Mouse (Mus musculus): ENCODE results near the gene Bex1. TPM values are rescaled to one million over a fixed set of nuclear protein-coding genes. Genes with fewer than 3 reads are reported as not detected.

Bex1 gene
- polyA plus RNA-seq, 1 experiment from 2014 or later: 301 TPM

DNA sequence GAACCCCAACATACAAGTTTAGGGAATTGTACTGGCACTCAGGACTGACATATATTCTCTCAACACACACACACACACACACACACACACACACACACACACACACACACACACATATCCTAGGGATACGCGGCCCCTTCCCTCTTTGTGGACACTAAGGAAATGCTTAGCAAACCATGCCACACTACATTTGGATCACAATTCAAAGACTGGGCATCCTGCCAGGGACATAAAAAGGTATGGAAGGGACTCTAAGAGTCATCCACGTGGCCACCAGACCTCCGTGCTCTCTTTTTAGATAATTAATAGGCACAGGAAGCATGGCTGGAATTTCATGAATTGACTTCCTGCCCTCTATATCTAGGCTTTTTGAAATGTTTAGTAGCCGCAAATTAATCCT lies 12.5 kb upstream of the Bex1 start:
- Histone ChIP-seq H3K36me3 (ENCODE audit: control insufficient read depth, insufficient read depth, low read length) (no peaks in the 10 kb centered on the region), H3K9ac (ENCODE audit: low read depth, low read length) (no peak overlapping the region), H3K4me3 (ENCODE audit: low read length) (no peak overlapping the region), H3K4me1 (ENCODE audit: control insufficient read depth, insufficient read depth, low read depth, low read length) (no peaks in the 10 kb centered on the region), H3K27ac (ENCODE audit: low read depth, low read length) (no peak overlapping the region), H3K9me3 (ENCODE audit: control insufficient read depth, low read length) (no peaks in the 10 kb centered on the region), H3K27me3 (replicated peaks; ENCODE audit: control insufficient read depth, insufficient read depth, low read length) (no peaks in the 10 kb centered on the region), H3K4me2 (ENCODE audit: low read length) (no peak overlapping the region)
- 51% methylated on average over 5 of the region's 5 CpGs for WGBS
- no peak for ATAC-seq

DNA sequence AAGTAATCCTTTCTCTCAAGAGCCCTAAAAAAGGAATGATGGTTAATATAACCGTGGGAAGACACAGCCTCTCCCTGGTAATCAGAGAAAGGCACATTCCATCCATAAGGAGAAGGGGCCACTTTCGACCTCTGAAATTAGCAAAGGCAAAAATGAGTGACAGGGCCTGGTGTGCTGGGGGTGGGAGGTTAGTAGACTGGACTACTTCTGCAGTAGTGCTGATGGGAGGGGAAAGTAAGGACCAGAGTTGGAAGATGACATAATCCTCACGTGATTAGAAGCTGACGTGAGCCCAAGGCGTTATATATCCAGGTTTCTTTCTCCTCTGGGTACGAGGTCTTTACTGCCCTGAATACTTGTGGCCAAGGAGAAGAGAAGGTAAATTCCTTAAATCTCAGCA lies 8.4 kb upstream of the Bex1 start:
- no peak for ATAC-seq
- no peaks in the 10 kb centered on the region for H3K4me1 ChIP-seq (ENCODE audit: control insufficient read depth, insufficient read depth, low read depth, low read length)
- no peak overlapping the region for H3K9ac ChIP-seq (ENCODE audit: low read depth, low read length)
- no peak overlapping the region for H3K4me2 ChIP-seq (ENCODE audit: low read length)
- no peaks in the 10 kb centered on the region for H3K9me3 ChIP-seq (ENCODE audit: control insufficient read depth, low read length)
- H3K36me3 ChIP-seq (ENCODE audit: control insufficient read depth, insufficient read depth, low read length): no peaks in the 10 kb centered on the region
- H3K27me3 ChIP-seq (replicated peaks; ENCODE audit: control insufficient read depth, insufficient read depth, low read length): no peaks in the 10 kb centered on the region
- no peak overlapping the region for H3K4me3 ChIP-seq (ENCODE audit: low read length)
- no peak overlapping the region for H3K27ac ChIP-seq (ENCODE audit: low read depth, low read length)
- WGBS: 79% methylated on average over 6 of the region's 6 CpGs

DNA sequence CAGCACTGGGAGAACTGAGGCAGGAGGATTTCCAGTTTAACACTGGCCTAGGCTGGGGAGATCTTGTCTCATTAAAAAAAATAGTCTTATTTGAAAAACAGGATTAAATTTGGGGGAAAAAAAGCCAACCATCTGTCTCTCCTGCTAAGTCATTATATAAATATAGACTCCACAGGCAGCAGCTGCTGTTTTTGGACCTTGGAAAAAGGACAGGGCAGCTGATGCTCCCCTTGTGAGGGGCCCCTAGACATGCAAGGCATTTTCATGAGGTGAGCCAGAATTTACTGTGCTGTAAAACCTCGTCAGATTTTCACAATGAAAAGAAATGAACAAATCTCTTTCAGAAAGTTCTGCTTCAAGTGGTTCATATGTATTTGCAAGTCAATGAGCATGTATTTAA lies 990 bp upstream of the Bex1 start:
- no peak overlapping the region for H3K27ac ChIP-seq (ENCODE audit: low read depth, low read length)
- no peak overlapping the region for H3K9ac ChIP-seq (ENCODE audit: low read depth, low read length)
- no peaks in the 10 kb centered on the region for H3K9me3 ChIP-seq (ENCODE audit: control insufficient read depth, low read length)
- no peak for ATAC-seq
- H3K4me3 ChIP-seq (ENCODE audit: low read length): no peak overlapping the region
- no peaks in the 10 kb centered on the region for H3K27me3 ChIP-seq (replicated peaks; ENCODE audit: control insufficient read depth, insufficient read depth, low read length)
- 50% methylated on average over 1 of the region's 1 CpGs for WGBS
- H3K36me3 ChIP-seq (ENCODE audit: control insufficient read depth, insufficient read depth, low read length): no peaks in the 10 kb centered on the region
- no peak overlapping the region for H3K4me2 ChIP-seq (ENCODE audit: low read length)
- no peaks in the 10 kb centered on the region; the same call in 1 of the 2 replicates for H3K4me1 ChIP-seq (ENCODE audit: control insufficient read depth, insufficient read depth, low read depth, low read length)

DNA sequence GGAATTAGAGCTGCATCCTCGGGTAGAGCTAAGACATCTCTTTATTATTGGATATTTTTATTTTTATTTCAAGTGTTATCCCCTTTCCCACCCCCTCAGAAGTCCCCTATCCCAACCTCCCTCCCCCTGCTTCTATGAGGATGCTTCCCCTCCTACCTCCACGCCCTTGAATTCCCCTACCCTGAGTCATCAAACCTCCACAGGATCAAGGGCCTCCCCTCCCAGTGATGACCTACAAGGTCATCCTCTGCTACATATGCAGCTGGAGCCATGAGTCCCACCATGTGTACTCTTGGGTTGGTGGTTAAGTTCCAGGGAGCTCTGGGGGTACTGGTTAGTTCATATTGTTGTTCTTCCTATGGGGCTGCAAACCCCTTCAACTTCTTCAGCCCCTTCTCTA lies 1.9 kb downstream of the Bex1 start:
- no peaks in the 10 kb centered on the region for H3K36me3 ChIP-seq (ENCODE audit: control insufficient read depth, insufficient read depth, low read length)
- 75% methylated on average over 2 of the region's 2 CpGs for WGBS
- ATAC-seq: no peak
- no peak overlapping the region for H3K27ac ChIP-seq (ENCODE audit: low read depth, low read length)
- H3K9me3 ChIP-seq (ENCODE audit: control insufficient read depth, low read length): no peaks in the 10 kb centered on the region
- H3K4me3 ChIP-seq (ENCODE audit: low read length): no peak overlapping the region
- no peaks in the 10 kb centered on the region; the same call in 1 of the 2 replicates for H3K4me1 ChIP-seq (ENCODE audit: control insufficient read depth, insufficient read depth, low read depth, low read length)
- no peak overlapping the region for H3K9ac ChIP-seq (ENCODE audit: low read depth, low read length)
- no peaks in the 10 kb centered on the region for H3K27me3 ChIP-seq (replicated peaks; ENCODE audit: control insufficient read depth, insufficient read depth, low read length)
- H3K4me2 ChIP-seq (ENCODE audit: low read length): no peak overlapping the region

DNA sequence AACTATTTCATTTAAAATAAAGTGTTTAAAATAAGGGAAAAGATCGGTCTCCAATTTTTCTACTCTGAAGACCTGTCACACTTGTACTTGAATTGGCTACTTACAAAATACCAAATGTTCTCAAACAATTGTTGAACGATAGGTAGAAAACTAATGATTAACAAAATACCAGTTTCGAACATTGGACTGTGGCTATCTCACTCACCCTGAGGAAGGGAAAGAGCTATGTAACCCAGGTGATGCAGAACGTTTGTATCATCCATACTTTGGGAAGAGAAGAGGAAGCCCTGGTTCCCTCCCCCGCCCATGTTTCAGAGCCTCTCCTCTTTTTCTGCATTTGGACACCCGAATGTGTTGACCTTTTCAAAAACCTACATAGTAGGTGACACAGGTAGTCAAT lies 10.9 kb downstream of the Bex1 start:
- no peaks in the 10 kb centered on the region; the same call in 1 of the 2 replicates for H3K4me1 ChIP-seq (ENCODE audit: control insufficient read depth, insufficient read depth, low read depth, low read length)
- H3K4me2 ChIP-seq (ENCODE audit: low read length): no peak overlapping the region
- H3K27ac ChIP-seq (ENCODE audit: low read depth, low read length): no peak overlapping the region
- no peak overlapping the region for H3K4me3 ChIP-seq (ENCODE audit: low read length)
- H3K9ac ChIP-seq (ENCODE audit: low read depth, low read length): no peak overlapping the region
- WGBS: 85% methylated on average over 6 of the region's 6 CpGs
- no peaks in the 10 kb centered on the region for H3K9me3 ChIP-seq (ENCODE audit: control insufficient read depth, low read length)
- H3K36me3 ChIP-seq (ENCODE audit: control insufficient read depth, insufficient read depth, low read length): no peaks in the 10 kb centered on the region
- no peaks in the 10 kb centered on the region for H3K27me3 ChIP-seq (replicated peaks; ENCODE audit: control insufficient read depth, insufficient read depth, low read length)
- no peak for ATAC-seq

DNA sequence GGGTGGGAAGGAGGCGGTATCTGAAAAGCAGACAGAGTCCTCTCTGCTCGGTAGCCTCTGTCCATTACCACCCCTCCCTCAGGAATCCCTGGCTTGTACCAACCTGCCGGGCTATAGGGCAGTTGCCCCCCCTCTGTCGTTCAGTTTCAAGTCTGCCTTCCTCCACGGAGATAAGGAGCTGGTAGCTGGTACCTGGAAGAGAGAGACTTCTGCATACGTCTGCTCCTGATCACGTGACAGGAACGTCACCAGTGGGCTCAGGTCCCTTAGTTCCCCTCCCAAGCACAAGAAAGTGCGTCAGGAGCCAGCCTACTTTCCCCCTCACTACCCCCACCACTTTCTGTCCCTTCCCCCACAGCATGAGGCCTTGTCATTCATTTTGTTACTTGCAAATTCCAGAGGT lies 11.6 kb downstream of the Bex1 start, which contains the start of gene Tceal5:
TSS of gene Tceal5 (minus strand) at position 213 of the 403 bp plus-strand sequence.
- WGBS: 23% methylated on average over 9 of the region's 9 CpGs

DNA sequence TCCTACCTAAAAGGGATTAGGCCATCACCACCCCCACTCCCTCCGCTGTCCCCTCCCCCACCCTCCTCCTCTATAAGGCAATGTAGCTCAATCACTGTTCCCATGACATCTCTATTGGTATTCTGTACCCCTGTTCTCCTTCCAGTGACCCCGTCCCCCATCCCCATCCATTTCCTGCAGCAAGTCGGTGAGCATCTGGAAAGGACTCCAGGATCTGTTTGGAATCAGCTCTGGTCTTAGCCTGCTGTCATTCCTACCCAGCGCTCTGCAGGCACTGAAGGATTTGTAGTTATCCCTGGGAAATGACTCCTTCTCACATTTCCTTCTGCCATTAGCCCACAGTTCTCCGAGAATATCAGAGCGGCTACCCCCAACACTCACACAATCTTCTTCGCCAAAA lies 12.1 kb downstream of the Bex1 start:
- no peaks in the 10 kb centered on the region; the same call in 1 of the 2 replicates for H3K4me1 ChIP-seq (ENCODE audit: control insufficient read depth, insufficient read depth, low read depth, low read length)
- no peaks in the 10 kb centered on the region for H3K36me3 ChIP-seq (ENCODE audit: control insufficient read depth, insufficient read depth, low read length)
- peak overlapping the region; percentile 64 for H3K9ac ChIP-seq (ENCODE audit: low read depth, low read length)
- no peak; the same call in 1 of the 2 replicates for ATAC-seq
- WGBS: 17% methylated on average over 7 of the region's 7 CpGs
- peak overlapping the region; percentile 59 for H3K4me2 ChIP-seq (ENCODE audit: low read length)
- peak overlapping the region; percentile 50 for H3K4me3 ChIP-seq (ENCODE audit: low read length)
- no peaks in the 10 kb centered on the region for H3K9me3 ChIP-seq (ENCODE audit: control insufficient read depth, low read length)
- peak overlapping the region; percentile 79 for H3K27ac ChIP-seq (ENCODE audit: low read depth, low read length)
- H3K27me3 ChIP-seq (replicated peaks; ENCODE audit: control insufficient read depth, insufficient read depth, low read length): no peaks in the 10 kb centered on the region

More for the DNA sequence above, 11.6 kb downstream of the Bex1 start, which contains the start of gene Tceal5:
- Histone ChIP-seq H3K4me1 (ENCODE audit: control insufficient read depth, insufficient read depth, low read depth, low read length) (no peaks in the 10 kb centered on the region; the same call in 1 of the 2 replicates), H3K36me3 (ENCODE audit: control insufficient read depth, insufficient read depth, low read length) (no peaks in the 10 kb centered on the region), H3K27ac (ENCODE audit: low read depth, low read length) (peak within 1 kb of the TSS; percentile 79), H3K4me3 (ENCODE audit: low read length) (peak within 1 kb of the TSS; percentile 50), H3K9me3 (ENCODE audit: control insufficient read depth, low read length) (no peaks in the 10 kb centered on the region), H3K27me3 (replicated peaks; ENCODE audit: control insufficient read depth, insufficient read depth, low read length) (no peaks in the 10 kb centered on the region), H3K4me2 (ENCODE audit: low read length) (peak within 1 kb of the TSS; percentile 59), H3K9ac (ENCODE audit: low read depth, low read length) (peak within 1 kb of the TSS; percentile 64)
- peak; percentile 97 for ATAC-seq

DNA sequence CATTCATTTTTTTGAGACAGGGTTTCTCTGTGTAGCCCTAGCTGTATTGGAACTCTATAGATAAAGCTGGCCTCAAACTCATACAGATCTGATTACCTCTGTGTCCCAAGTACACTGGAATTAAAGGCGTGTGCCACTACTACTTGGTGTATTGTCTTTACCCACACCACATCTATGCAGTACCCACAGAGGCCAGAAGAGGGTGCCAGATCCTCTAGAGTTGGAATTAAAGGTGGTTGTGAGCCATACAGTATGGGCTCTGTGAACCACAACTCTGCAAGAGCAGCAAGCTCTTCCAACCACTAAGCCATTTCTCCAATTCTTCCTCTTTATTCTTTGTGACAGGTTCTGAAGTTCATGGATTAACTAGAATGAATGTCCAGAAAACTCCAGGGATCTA lies 18.4 kb downstream of the Bex1 start:
- WGBS: 50% methylated on average over 1 of the region's 1 CpGs
- no peaks in the 10 kb centered on the region for H3K27me3 ChIP-seq (replicated peaks; ENCODE audit: control insufficient read depth, insufficient read depth, low read length)
- H3K4me2 ChIP-seq (ENCODE audit: low read length): no peak overlapping the region
- no peaks in the 10 kb centered on the region for H3K9me3 ChIP-seq (ENCODE audit: control insufficient read depth, low read length)
- H3K27ac ChIP-seq (ENCODE audit: low read depth, low read length): no peak overlapping the region
- no peaks in the 10 kb centered on the region for H3K4me1 ChIP-seq (ENCODE audit: control insufficient read depth, insufficient read depth, low read depth, low read length)
- no peaks in the 10 kb centered on the region for H3K36me3 ChIP-seq (ENCODE audit: control insufficient read depth, insufficient read depth, low read length)
- no peak overlapping the region for H3K4me3 ChIP-seq (ENCODE audit: low read length)
- H3K9ac ChIP-seq (ENCODE audit: low read depth, low read length): no peak overlapping the region
- no peak for ATAC-seq

DNA sequence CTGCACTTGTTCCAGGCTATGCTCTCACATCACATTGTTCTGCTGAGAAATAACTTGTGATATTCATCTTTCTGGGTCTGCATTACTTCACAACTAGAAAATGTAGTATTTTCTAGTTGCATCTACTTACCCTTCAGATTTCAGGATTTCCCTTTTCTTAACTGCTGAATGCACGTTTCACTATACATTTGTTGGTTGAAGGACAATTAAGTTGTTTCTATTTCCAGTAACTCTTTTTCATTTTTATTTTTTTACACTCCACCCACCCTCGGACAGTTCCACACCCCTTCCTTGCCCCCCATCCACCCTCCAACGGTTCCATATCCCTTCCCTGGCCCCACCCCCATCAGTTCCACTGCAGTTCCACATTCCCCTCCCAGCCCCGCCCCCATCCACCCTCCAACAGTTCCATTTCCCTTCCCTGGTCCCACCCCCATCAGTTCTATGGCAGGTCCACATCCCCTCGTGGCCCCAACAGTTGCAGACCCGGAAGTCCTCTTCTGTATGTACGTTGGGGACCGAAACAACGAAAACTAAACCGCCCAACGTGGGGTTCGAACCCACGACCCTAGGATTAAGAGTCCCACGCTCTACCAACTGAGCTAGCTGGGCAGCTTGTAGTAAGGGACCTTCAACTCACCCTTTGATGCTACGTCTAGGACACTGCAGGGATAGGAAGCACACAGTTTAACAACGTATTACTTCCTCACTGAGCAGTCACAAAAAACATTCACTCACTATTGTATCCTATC lies 19.9 kb downstream of the Bex1 start:
- no peaks in the 10 kb centered on the region for H3K27me3 ChIP-seq (replicated peaks; ENCODE audit: control insufficient read depth, insufficient read depth, low read length)
- no peaks in the 10 kb centered on the region for H3K9me3 ChIP-seq (ENCODE audit: control insufficient read depth, low read length)
- 85% methylated on average over 16 of the region's 16 CpGs for WGBS
- no peak overlapping the region for H3K27ac ChIP-seq (ENCODE audit: low read depth, low read length)
- no peak for ATAC-seq
- no peaks in the 10 kb centered on the region for H3K4me1 ChIP-seq (ENCODE audit: control insufficient read depth, insufficient read depth, low read depth, low read length)
- no peak overlapping the region for H3K4me3 ChIP-seq (ENCODE audit: low read length)
- no peaks in the 10 kb centered on the region for H3K36me3 ChIP-seq (ENCODE audit: control insufficient read depth, insufficient read depth, low read length)
- no peak overlapping the region for H3K4me2 ChIP-seq (ENCODE audit: low read length)
- H3K9ac ChIP-seq (ENCODE audit: low read depth, low read length): no peak overlapping the region
